Mouse (Mus musculus) cerebellum, adult 18-20 months (tissue): Measurements from ENCODE around the gene Cdk17.

Experiments used
- DNase-seq, 2 experiments: peaks; one replicate each; pipeline ENCODE4 v3.0.0; 2021

The Cdk17 gene

DNA sequence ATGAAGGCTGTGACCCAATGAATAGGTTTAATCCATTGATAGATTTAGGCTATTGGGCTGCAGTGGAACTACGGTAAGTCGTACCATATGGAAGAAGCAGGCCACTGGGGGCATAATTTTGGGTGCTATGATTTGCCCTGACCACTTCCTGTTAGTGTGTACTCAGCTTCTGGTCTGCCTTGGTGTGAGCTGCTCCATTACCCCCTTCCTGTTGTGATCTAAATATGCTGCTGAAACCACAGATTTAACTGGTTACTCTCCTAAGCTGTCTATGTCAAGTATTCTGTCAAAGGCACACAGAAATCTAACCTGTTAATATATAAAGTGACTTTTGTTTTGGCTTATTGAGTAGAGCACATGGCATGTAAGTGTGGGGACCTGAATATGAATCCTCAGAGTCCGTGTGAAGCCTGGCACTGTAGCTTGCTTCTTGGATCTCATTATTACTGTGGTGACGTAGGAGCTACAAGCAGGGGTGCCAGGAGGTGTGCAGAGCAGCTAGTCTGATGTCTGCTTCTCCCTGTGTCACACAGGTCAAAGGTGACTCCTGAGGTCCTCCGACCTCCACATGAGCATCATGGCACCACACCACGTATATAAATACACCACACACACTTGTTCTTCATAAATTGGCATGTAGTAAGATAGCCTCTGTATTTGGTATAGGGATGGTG, 10.6 kb downstream of the Cdk17 start:
- peak in 1 of 2 experiments; percentile 37 for DNase-seq

DNA sequence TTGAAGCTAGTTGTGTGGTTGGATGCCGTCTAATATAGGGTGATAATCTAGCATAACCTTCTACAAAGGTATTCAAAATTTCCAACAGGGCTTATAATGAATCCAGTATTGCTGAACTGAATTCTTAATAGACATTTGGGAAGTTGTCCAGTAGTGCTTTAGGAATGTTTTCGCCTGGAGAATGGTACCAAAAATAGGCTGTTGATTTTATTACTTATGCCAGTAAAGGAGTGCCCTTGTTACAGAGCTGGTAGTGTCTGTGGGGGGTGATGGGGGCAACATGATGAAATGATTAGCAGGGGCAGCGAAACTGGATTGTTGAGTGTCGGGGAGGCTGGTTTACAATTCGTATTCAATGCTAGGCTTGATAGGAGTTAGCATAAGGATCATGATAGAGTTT, 16.8 kb downstream of the Cdk17 start:
- DNase-seq: no peak

DNA sequence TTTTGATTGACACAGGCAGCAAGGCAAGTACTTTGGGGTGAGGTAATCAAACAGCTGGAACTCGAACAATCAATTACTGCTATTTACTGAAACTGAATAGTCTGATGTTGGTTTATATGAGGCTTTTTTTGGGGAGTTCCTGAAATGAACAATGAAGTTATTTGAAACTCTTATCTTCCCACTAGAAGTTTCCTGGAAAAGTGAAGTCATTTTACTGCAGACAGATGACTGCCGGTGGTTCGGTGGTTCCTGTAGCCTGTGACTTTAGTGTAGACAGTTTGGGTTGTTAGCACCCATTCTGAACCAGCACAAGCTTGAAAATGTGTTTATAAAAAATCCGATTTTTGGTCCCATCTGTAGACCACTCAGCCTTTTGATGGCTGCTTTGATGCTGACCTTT, 17.2 kb downstream of the Cdk17 start:
- no peak for DNase-seq

DNA sequence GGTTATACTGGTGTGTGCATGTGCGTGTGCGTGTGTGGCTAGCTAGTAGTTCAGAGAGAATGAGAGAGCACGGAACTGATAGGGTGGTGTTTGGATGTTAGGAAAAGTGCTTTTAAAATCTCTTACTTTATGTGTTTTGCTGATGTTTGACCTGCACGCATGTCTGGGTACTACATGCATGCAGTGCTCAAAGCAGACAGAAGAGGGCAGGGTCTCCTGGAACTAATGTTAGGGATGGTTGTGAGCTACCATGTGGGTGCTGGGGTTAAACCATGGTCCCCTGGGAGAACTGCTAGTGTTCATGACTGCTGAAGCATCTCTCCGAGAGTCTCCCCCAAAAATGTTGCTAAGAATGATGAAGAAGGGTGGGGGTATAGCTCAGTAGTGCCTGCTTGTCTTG, 18.0 kb downstream of the Cdk17 start:
- peak in 1 of 2 experiments; percentile 11 for DNase-seq

DNA sequence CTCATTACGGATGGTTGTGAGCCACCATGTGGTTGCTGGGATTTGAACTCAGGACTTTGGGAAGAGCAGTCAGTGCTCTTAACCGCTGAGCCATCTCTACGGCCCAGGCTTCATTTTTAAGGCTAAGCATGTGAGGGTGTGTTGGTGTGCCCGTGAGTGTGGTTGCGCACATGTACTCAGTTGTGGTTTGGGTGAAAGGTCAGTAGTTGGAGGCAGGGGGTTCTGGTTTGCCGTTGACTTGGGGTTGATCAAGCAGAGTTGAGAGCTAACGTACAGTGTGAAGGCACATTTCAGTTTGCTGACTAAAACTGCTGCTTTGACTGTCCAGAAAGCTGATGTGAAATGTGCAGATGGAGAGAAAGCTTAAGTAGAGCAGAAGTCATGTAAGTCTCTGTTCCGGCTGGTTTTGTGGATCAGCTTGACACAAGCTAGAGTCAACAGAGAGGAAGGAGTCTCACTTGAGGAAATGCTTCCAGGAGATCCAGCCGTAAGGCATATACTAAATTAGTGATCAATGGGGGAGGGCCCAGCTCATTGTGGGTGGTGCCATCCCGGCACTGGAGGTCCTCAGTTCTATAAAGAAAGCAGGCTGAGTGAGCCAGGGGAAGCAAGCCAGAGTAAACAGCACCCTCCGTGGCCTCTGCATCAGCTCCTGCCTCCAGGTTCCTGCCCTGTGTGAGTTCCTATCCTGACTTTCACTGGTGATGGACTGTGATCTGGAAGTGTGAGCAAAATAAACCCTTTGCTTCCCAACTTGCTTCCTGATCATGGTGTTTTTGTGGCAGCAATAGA, 19.2 kb downstream of the Cdk17 start:
- no peak for DNase-seq

DNA sequence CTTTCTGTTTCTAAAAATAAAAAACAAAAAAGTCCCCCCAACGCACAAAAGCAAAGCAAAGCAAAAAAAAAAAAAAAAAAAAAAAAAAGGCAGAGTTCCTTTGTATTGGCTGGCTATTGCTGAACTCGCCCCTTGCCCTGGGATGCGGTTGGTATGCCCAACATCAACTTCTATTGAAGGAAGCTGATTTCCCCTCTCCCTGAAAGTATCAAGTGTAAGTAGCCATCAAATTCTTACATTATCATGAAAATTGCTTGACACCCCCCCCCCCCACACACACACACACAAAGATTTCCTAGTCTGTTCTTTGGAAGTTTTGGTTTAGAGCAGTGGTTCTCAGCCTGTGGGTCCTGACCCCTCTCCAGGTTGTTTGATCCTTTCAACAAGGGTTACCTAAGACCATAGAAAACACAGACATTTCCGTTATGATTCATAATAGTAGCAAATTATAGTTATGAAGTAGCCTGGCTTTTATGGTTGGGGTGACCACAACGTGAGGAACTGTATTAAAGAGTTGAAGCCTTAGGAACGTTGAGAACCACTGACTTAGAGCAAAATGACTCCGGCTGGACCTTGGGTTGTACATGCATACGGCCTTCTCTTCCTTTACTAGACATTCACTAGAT, 23.8 kb downstream of the Cdk17 start:
- no peak for DNase-seq

- DNase-seq: no peak
Measured at GRCm38 (mm10) chr10:93188440-93188999, 27.8 kb downstream of the Cdk17 start.

DNA sequence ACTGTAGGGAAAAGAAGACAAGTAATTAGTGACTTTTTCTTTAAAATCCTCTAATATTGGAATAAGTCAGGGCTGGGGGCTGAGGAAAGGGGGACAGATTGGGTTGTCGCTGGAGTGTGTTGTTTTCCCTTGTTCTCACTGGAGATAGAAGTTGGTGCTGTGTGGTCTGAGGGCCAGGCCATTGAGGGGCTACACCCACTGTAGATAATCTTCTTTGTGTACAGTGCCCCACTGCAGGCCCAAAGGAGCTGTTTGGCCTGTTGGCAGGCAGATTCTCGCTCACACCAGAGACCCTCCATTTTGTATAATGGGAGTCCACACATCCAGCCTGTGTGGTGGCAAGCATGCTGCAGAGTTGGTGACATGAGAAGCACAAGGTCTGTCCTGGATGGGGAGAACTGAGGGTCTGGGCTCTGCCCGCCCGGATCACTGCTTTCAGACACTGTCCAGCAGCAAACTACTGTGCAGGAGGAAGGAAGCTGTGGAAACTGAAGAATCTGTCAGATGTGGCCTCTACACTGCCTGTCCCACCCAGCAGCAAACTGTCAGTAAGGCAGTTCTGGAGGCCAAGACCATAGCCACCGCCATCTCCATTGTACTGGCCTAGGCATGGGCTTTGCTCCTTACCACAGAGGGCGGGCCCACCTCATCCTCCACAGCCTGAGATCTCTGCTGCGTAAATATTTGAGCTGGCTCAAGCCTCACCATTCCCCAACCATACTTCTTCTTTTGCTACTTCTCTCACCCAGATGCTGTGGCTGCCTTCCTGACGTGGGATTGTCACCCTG, 30.0 kb downstream of the Cdk17 start:
- DNase-seq: no peak

GRCm38 (mm10) chr10:93197092-93197491, 36.4 kb downstream of the Cdk17 start:
- DNase-seq: peak; percentile 50 to 51

DNA sequence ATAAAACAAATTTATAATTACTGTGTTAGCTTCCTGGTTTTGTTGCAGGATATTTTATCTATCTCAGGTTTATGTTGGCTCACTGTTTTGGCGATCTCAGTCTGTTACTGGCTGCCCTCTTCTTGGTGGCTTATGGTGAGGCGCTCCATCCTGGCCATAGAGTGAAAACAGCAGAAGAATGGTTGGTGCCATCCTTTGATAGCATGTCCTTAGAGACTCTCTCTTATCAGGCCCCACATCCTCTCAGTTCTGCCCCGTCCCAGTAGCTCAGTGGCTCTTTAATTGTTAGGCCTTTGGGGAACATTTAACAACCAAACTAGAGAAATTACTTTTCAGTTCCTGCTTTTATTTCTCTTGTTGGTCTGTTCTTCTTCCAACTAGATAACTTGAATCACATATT, 38.3 kb downstream of the Cdk17 start:
- DNase-seq: peak in 1 of 2 experiments; percentile 2

- peak; percentile 28 to 40 for DNase-seq
Measured at GRCm38 (mm10) chr10:93201846-93202458, 41.3 kb downstream of the Cdk17 start.

DNA sequence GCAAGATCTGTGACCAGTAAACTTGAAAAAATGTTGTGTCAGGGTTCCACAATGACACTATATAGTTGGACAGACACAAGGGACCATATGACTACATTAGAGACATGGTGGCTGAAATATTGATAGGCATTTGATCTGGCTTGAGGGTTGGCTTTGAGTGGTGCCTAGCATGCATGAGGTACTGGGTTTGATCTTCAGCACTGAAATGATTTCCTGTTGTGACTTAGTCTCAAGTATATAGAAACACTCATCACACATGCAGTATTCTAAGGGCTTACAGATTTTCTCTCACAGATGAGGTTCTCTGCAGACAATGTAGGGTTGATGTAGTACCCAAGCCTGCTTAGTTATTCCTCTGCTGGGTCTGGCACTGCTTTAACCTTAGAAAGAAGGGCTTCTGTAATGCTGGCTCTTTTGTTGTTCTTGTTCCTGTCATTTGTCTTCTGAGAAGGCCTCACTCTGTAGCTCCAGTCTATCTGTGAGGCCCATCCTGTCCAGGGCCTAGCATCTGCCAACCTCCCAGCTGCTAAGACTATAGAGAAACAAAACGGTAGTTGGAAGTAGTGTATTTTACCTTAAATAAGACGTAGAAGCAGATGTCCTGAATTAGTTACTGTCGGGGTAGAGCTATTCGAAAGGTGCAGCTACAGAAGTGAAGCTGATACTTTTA, 44.7 kb downstream of the Cdk17 start:
- no peak for DNase-seq

DNA sequence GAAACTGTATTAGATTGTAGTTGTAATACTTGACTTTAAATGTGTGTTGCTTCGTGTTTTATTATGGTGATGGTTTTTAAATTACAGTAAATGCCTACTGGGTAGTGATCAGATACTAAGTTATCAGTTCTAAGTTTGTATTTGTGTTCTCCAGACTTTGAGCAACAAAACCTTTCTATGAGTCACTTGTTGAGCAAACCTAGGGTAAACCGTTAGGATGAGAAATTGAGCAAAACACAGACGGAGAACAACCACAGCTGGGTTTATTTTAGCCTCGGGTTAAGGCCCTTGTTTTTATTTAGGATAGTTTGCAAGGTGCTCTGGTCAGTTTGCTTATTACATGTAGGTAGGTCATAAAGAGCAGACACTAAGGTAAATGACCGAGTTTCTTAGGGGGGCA, 46.5 kb downstream of the Cdk17 start:
- DNase-seq: no peak

DNA sequence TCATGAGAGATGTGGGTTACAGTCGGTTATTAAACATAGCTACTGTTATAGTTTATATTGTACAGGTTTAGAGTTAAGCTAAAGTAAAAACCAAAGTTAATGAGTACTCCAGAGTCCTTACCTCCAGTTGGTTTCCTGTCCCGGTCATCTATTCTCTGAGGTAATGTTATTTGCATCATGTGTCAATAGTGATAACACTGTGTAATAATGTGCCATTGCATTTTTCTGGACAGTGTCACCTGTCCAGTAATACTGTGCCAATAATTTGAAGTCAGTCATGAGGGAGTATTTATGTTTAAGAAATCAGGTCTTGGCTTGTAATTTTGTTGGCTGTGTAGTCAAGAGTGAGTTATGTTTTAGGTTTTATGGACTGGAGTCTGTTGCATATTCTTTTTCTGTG, 52.0 kb downstream of the Cdk17 start:
- DNase-seq: no peak

DNA sequence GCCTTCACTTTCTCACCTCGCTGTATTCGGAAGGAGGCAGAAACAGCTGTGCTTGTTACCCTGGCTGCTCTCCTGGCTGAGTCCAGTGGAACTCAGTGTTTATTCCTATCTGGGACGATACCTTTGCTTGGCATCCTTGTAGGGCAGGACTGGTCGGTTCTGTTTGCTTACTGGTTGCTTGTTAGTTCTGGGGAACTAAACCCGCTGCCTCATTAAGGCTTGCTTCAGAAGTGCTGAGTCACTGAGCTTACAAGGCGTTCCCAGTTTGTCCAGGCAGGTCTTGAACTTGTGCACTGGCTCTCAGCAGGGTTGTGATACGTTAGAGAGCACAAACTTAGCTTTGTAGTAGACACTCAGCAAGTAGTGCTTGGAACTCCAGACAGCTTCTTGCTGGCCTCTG, 52.7 kb downstream of the Cdk17 start:
- DNase-seq: no peak

- no peak for DNase-seq
Measured at GRCm38 (mm10) chr10:93214251-93214650, 53.6 kb downstream of the Cdk17 start.

GRCm38 (mm10) chr10:93215051-93215763, 54.5 kb downstream of the Cdk17 start:
- peak; percentile 51 to 57 for DNase-seq

GRCm38 (mm10) chr10:93225751-93226150, 65.1 kb downstream of the Cdk17 start:
- no peak for DNase-seq

DNA sequence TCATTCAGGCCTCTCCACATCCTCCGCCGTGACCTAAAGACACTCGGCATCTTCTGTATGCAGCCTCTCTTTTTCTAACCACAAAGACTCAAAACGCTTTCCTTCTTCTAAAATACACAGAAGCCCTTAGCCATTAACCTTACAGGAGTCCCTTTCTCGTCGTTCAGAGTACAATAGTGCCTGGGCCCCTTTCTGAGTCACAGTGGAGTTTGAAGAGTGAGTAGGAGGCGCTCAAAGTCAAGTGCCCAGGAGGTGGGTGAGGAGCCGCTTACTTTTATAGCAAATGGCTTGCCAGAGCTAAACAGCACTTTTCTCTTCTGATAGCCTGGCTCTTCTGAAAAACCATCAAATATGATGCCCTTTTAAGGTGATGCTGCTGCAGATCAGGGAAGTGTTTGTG, 67.2 kb downstream of the Cdk17 start:
- DNase-seq: no peak

GRCm38 (mm10) chr10:93228401-93229007, 67.8 kb downstream of the Cdk17 start:
- no peak for DNase-seq

DNA sequence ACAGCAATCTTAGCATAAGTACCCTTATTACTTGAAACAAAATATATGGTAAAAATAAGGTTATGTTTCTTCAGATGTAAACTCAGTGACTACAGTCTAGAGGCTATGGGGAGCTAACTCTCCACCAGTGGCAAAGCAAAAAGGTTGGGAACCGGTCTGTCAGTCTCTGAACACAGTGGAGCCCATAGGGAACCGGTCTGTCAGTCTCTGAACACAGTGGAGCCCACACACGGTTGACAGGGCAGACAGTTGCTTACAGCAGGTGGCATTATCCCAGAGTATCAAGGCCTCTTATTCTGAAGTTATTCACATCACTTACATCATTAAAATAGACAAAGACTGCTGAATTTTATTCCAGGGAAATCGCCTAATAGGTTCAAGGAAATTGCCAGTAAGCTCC, 70.8 kb downstream of the Cdk17 start:
- DNase-seq: no peak
